Mouse (Mus musculus): ENCODE results near the gene Sox5. TPM values are rescaled to one million over a fixed set of nuclear protein-coding genes. Genes with fewer than 3 reads are reported as not detected.
"Not testable (repeated sequence)": the region's sequence is repeated elsewhere in the genome, so short reads cannot be mapped to it uniquely, and the experiment has no call there.

The Sox5 gene
- total RNA-seq, 2 experiments from 2014 or later = 0.10 TPM; not detected in 1

- ATAC-seq (replicated peaks; ENCODE audit: poor library complexity) = no peak
Measured at GRCm38 (mm10) chr6:144250625-144251181, 531.1 kb downstream of the Sox5 start.

- no peak for ATAC-seq (replicated peaks; ENCODE audit: poor library complexity)
Measured at GRCm38 (mm10) chr6:144236581-144236980, 545.2 kb downstream of the Sox5 start.

GRCm38 (mm10) chr6:144203970-144204369 lies 577.8 kb downstream of the Sox5 start:
- no peak for ATAC-seq (replicated peaks; ENCODE audit: poor library complexity)

- ATAC-seq (replicated peaks; ENCODE audit: poor library complexity) = no peak
Measured at GRCm38 (mm10) chr6:144203013-144203412, 578.8 kb downstream of the Sox5 start.

- ATAC-seq (replicated peaks; ENCODE audit: poor library complexity) = no peak
Measured at GRCm38 (mm10) chr6:144201402-144202040, 580.3 kb downstream of the Sox5 start.

- no peak for ATAC-seq (replicated peaks; ENCODE audit: poor library complexity)
Measured at GRCm38 (mm10) chr6:144197209-144198119, 584.3 kb downstream of the Sox5 start.

- ATAC-seq (replicated peaks; ENCODE audit: poor library complexity) = no peak
Measured at GRCm38 (mm10) chr6:144195934-144196333, 585.8 kb downstream of the Sox5 start.

GRCm38 (mm10) chr6:144183087-144183486 lies 598.7 kb downstream of the Sox5 start:
- ATAC-seq (replicated peaks; ENCODE audit: poor library complexity) = peak; percentile 68

GRCm38 (mm10) chr6:144182429-144182828 lies 599.3 kb downstream of the Sox5 start:
- not testable (repeated sequence) for ATAC-seq (replicated peaks; ENCODE audit: poor library complexity)

- ATAC-seq (replicated peaks; ENCODE audit: poor library complexity) = no peak
Measured at GRCm38 (mm10) chr6:144181083-144181866, 600.5 kb downstream of the Sox5 start.

GRCm38 (mm10) chr6:144179111-144179510 lies 602.7 kb downstream of the Sox5 start:
- no peak for ATAC-seq (replicated peaks; ENCODE audit: poor library complexity)

GRCm38 (mm10) chr6:144176674-144177073 lies 605.1 kb downstream of the Sox5 start:
- ATAC-seq (replicated peaks; ENCODE audit: poor library complexity) = peak; percentile 48

GRCm38 (mm10) chr6:144175590-144175989 lies 606.2 kb downstream of the Sox5 start:
- ATAC-seq (replicated peaks; ENCODE audit: poor library complexity) = 0 out of 2 replicates have a peak, but pooled peaks have one; percentile 29

- no peak for ATAC-seq (replicated peaks; ENCODE audit: poor library complexity)
Measured at GRCm38 (mm10) chr6:144170541-144170940, 611.2 kb downstream of the Sox5 start.

GRCm38 (mm10) chr6:144169791-144170190 lies 612.0 kb downstream of the Sox5 start:
- ATAC-seq (replicated peaks; ENCODE audit: poor library complexity) = no peak

GRCm38 (mm10) chr6:144168696-144169476 lies 612.9 kb downstream of the Sox5 start:
- no peak for ATAC-seq (replicated peaks; ENCODE audit: poor library complexity)

- no peak for ATAC-seq (replicated peaks; ENCODE audit: poor library complexity)
Measured at GRCm38 (mm10) chr6:144167058-144167457, 614.7 kb downstream of the Sox5 start.

GRCm38 (mm10) chr6:144166651-144167050 lies 615.1 kb downstream of the Sox5 start:
- no peak for ATAC-seq (replicated peaks; ENCODE audit: poor library complexity)

- ATAC-seq (replicated peaks; ENCODE audit: poor library complexity) = no peak
Measured at GRCm38 (mm10) chr6:144166104-144166503, 615.7 kb downstream of the Sox5 start.

GRCm38 (mm10) chr6:144163501-144163900 lies 618.3 kb downstream of the Sox5 start:
- ATAC-seq (replicated peaks; ENCODE audit: poor library complexity) = peak; percentile 52; the same call in 1 of the 2 replicates
